Mouse (Mus musculus): Measurements from ENCODE around the gene Cnot2. TPM values are rescaled to one million over a fixed set of nuclear protein-coding genes. Genes with fewer than 3 reads are reported as not detected.

Gene Cnot2
- polyA plus RNA-seq, 1 experiment from 2014 or later, result 116 TPM

DNA sequence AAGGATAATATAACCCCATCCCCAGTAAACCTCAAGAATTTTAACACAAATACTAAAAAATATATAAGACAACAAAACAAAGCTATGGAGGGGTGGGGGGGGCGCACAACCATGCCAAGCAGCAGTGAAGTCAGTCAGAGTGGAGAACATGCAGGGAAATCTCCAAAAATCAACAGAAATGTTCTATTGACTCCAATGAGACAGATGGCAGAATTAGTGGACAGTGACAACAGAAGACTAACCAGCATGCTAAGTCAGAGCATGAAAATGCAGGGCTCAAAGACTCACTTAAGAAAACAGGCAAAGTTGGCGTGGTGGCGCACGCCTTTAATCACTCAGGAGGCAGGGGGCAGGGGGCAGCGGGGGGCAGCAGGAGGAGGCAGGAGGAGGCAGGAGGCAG lies 40.6 kb downstream of the Cnot2 start:
- no peak overlapping the region for H3K9ac ChIP-seq (replicated peaks; ENCODE audit: low read depth, low read length)
- no peaks in the 10 kb centered on the region for H3K9me3 ChIP-seq (ENCODE audit: control insufficient read depth, low read length)
- 0 out of 2 replicates have a peak, but pooled peaks cover under 1% of the 10 kb centered on the region for H3K4me1 ChIP-seq (replicated peaks; ENCODE audit: control insufficient read depth, insufficient read depth, low read length)
- ATAC-seq, result no peak
- no peak overlapping the region for H3K4me2 ChIP-seq (ENCODE audit: low read length)
- H3K4me3 ChIP-seq (replicated peaks; ENCODE audit: low read length), result no peak overlapping the region
- H3K36me3 ChIP-seq (ENCODE audit: control insufficient read depth, insufficient read depth), result no peaks in the 10 kb centered on the region
- H3K27ac ChIP-seq (ENCODE audit: low read length), result no peak overlapping the region
- WGBS, result 78% methylated on average over 5 of the region's 5 CpGs
- no peaks in the 10 kb centered on the region for H3K27me3 ChIP-seq (replicated peaks; ENCODE audit: control insufficient read depth, insufficient read depth, low read length)

DNA sequence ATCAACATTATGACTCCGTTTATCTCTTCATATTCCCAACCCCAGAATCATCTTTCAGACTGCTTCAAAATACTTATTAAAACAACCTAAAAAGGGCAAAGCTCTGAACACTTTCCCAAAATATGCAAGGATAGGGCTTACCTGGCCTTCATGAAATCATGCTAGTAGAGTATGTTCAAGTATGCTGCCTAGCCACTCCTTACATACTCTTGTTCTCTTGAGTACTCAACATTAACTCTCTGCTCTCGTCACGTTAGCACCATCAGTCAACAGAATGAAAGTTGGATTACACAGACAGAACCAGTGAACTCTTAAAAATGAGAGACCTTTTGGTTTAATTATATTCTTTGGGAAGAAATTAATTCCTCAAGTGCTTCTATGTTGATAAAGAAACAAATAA lies 43.8 kb downstream of the Cnot2 start:
- Histone ChIP-seq H3K9me3 (ENCODE audit: control insufficient read depth, low read length) (no peaks in the 10 kb centered on the region), H3K27ac (ENCODE audit: low read length) (no peak overlapping the region), H3K4me3 (replicated peaks; ENCODE audit: low read length) (no peak overlapping the region), H3K4me1 (replicated peaks; ENCODE audit: control insufficient read depth, insufficient read depth, low read length) (peaks cover 7% of the 10 kb centered on the region), H3K27me3 (replicated peaks; ENCODE audit: control insufficient read depth, insufficient read depth, low read length) (no peaks in the 10 kb centered on the region), H3K4me2 (ENCODE audit: low read length) (no peak overlapping the region), H3K9ac (replicated peaks; ENCODE audit: low read depth, low read length) (no peak overlapping the region), H3K36me3 (ENCODE audit: control insufficient read depth, insufficient read depth) (no peaks in the 10 kb centered on the region)
- ATAC-seq, result no peak
- 92% methylated on average over 3 of the region's 3 CpGs for WGBS

DNA sequence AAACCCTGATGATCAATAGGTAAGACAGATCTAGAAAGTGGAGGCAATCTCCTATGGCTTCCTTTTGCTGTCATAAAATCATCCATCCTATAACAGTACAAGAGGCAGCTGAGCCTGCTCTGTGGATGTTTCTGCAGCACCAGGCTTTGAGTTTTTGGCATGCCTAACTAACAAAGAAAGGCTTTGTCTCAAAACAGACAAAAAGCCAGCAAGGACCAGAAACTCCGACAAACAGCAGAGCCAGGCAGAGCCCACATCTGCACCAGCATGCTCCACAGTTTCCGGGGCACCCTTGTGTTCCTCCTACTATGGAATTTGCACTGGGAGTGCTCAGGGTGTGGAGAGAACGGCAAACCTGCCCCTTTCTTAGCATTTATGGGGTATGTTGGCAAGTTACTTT lies 47.0 kb downstream of the Cnot2 start:
- no peak overlapping the region for H3K4me2 ChIP-seq (ENCODE audit: low read length)
- H3K9ac ChIP-seq (replicated peaks; ENCODE audit: low read depth, low read length), result no peak overlapping the region
- peak; percentile 54 for ATAC-seq
- H3K4me3 ChIP-seq (replicated peaks; ENCODE audit: low read length), result no peak overlapping the region
- no peaks in the 10 kb centered on the region for H3K27me3 ChIP-seq (replicated peaks; ENCODE audit: control insufficient read depth, insufficient read depth, low read length)
- H3K9me3 ChIP-seq (ENCODE audit: control insufficient read depth, low read length), result no peaks in the 10 kb centered on the region
- H3K27ac ChIP-seq (ENCODE audit: low read length), result 0 out of 2 replicates have a peak overlapping the region, but pooled peaks have one; percentile 5
- H3K4me1 ChIP-seq (replicated peaks; ENCODE audit: control insufficient read depth, insufficient read depth, low read length), result peaks cover 7% of the 10 kb centered on the region
- no peaks in the 10 kb centered on the region for H3K36me3 ChIP-seq (ENCODE audit: control insufficient read depth, insufficient read depth)
- WGBS, result 8% methylated on average over 3 of the region's 3 CpGs

DNA sequence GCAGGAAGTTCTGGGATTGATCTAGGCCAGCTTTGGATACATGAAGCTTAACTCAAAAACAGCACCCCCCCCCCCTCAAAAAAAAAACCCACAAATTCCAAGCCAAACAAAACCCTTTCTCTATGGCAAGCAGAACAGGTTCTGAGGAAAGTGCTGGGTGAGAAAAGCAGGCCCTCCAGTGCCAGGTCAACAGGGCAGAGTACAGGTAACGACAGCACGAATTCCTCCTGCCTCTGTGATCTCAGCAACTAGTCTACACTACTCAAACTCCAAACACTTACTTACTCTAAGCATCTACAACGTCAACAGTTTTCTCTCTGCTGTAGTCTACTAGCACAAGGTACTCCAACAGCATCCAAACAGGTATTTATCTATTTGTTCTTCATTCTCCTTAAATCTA lies 48.8 kb downstream of the Cnot2 start:
- Histone ChIP-seq H3K4me2 (ENCODE audit: low read length) (no peak overlapping the region), H3K9me3 (ENCODE audit: control insufficient read depth, low read length) (no peaks in the 10 kb centered on the region), H3K27ac (ENCODE audit: low read length) (no peak overlapping the region), H3K27me3 (replicated peaks; ENCODE audit: control insufficient read depth, insufficient read depth, low read length) (no peaks in the 10 kb centered on the region), H3K4me3 (replicated peaks; ENCODE audit: low read length) (no peak overlapping the region), H3K4me1 (replicated peaks; ENCODE audit: control insufficient read depth, insufficient read depth, low read length) (peaks cover 7% of the 10 kb centered on the region), H3K9ac (replicated peaks; ENCODE audit: low read depth, low read length) (no peak overlapping the region), H3K36me3 (ENCODE audit: control insufficient read depth, insufficient read depth) (no peaks in the 10 kb centered on the region)
- 84% methylated on average over 3 of the region's 3 CpGs for WGBS
- ATAC-seq, result no peak

- WGBS, result 87% methylated on average over 3 of the region's 3 CpGs
- H3K9me3 ChIP-seq (ENCODE audit: control insufficient read depth, low read length), result no peaks in the 10 kb centered on the region
Observed at GRCm38 (mm10) chr10:116531063-116531462, 50.2 kb downstream of the Cnot2 start.

DNA sequence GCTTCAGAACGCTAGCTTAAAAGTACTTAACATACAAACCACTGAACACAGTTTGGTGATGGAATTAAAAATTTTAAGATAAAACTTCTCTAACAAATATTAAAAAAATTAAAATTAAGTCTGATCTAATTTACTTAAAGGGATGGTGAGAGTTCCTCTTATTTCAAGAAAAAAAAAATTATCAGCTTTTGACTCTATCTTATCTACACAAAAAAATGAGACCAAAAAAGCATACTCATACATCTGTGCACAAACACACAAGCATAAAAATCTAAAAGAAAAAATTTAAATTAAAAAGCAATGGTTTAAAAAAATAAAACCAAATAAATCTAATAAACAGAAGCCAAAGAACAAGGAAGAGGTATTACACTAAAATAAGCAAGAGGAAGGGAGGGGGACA lies 61.7 kb downstream of the Cnot2 start:
- Histone ChIP-seq H3K27ac (ENCODE audit: low read length) (no peak overlapping the region), H3K9me3 (ENCODE audit: control insufficient read depth, low read length) (no peaks in the 10 kb centered on the region), H3K9ac (replicated peaks; ENCODE audit: low read depth, low read length) (no peak overlapping the region), H3K27me3 (replicated peaks; ENCODE audit: control insufficient read depth, insufficient read depth, low read length) (no peaks in the 10 kb centered on the region), H3K4me2 (ENCODE audit: low read length) (no peak overlapping the region), H3K4me1 (replicated peaks; ENCODE audit: control insufficient read depth, insufficient read depth, low read length) (no peaks in the 10 kb centered on the region), H3K36me3 (ENCODE audit: control insufficient read depth, insufficient read depth) (no peaks in the 10 kb centered on the region), H3K4me3 (replicated peaks; ENCODE audit: low read length) (no peak overlapping the region)
- no peak for ATAC-seq
- WGBS, result 87% methylated on average over 1 of the region's 1 CpGs

More at GRCm38 (mm10) chr10:116531063-116531462, 50.2 kb downstream of the Cnot2 start:
- Histone ChIP-seq H3K36me3 (ENCODE audit: control insufficient read depth, insufficient read depth) (no peaks in the 10 kb centered on the region), H3K27ac (ENCODE audit: low read length) (no peak overlapping the region), H3K4me3 (replicated peaks; ENCODE audit: low read length) (no peak overlapping the region), H3K4me1 (replicated peaks; ENCODE audit: control insufficient read depth, insufficient read depth, low read length) (peaks cover 7% of the 10 kb centered on the region), H3K4me2 (ENCODE audit: low read length) (no peak overlapping the region), H3K9ac (replicated peaks; ENCODE audit: low read depth, low read length) (no peak overlapping the region), H3K27me3 (replicated peaks; ENCODE audit: control insufficient read depth, insufficient read depth, low read length) (no peaks in the 10 kb centered on the region)
- ATAC-seq, result no peak

GRCm38 (mm10) chr10:116515590-116515989 lies 65.7 kb downstream of the Cnot2 start:
- Histone ChIP-seq H3K4me3 (replicated peaks; ENCODE audit: low read length) (no peak overlapping the region), H3K4me2 (ENCODE audit: low read length) (no peak overlapping the region), H3K9me3 (ENCODE audit: control insufficient read depth, low read length) (no peaks in the 10 kb centered on the region), H3K27me3 (replicated peaks; ENCODE audit: control insufficient read depth, insufficient read depth, low read length) (no peaks in the 10 kb centered on the region), H3K4me1 (replicated peaks; ENCODE audit: control insufficient read depth, insufficient read depth, low read length) (0 out of 2 replicates have a peak, but pooled peaks cover 3% of the 10 kb centered on the region), H3K27ac (ENCODE audit: low read length) (no peak overlapping the region), H3K36me3 (ENCODE audit: control insufficient read depth, insufficient read depth) (no peaks in the 10 kb centered on the region), H3K9ac (replicated peaks; ENCODE audit: low read depth, low read length) (no peak overlapping the region)
- WGBS, result 93% methylated on average over 6 of the region's 6 CpGs
- no peak for ATAC-seq

- H3K36me3 ChIP-seq (ENCODE audit: control insufficient read depth, insufficient read depth), result no peaks in the 10 kb centered on the region
- H3K4me2 ChIP-seq (ENCODE audit: low read length), result no peak overlapping the region
- no peak overlapping the region for H3K9ac ChIP-seq (replicated peaks; ENCODE audit: low read depth, low read length)
- no peaks in the 10 kb centered on the region for H3K9me3 ChIP-seq (ENCODE audit: control insufficient read depth, low read length)
- H3K27me3 ChIP-seq (replicated peaks; ENCODE audit: control insufficient read depth, insufficient read depth, low read length), result no peaks in the 10 kb centered on the region
- 95% methylated on average over 4 of the region's 4 CpGs for WGBS
- H3K4me3 ChIP-seq (replicated peaks; ENCODE audit: low read length), result no peak overlapping the region
- 0 out of 2 replicates have a peak, but pooled peaks cover 3% of the 10 kb centered on the region for H3K4me1 ChIP-seq (replicated peaks; ENCODE audit: control insufficient read depth, insufficient read depth, low read length)
- H3K27ac ChIP-seq (ENCODE audit: low read length), result no peak overlapping the region
- ATAC-seq, result no peak
Observed at GRCm38 (mm10) chr10:116515158-116515557, 66.2 kb downstream of the Cnot2 start.

- no peak overlapping the region for H3K9ac ChIP-seq (replicated peaks; ENCODE audit: low read depth, low read length)
- no peak for ATAC-seq
- 48% methylated on average over 7 of the region's 7 CpGs for WGBS
Observed at GRCm38 (mm10) chr10:116513254-116513635, 68.1 kb downstream of the Cnot2 start.

More at GRCm38 (mm10) chr10:116513254-116513635, 68.1 kb downstream of the Cnot2 start:
- Histone ChIP-seq H3K27ac (ENCODE audit: low read length) (no peak overlapping the region), H3K4me1 (replicated peaks; ENCODE audit: control insufficient read depth, insufficient read depth, low read length) (0 out of 2 replicates have a peak, but pooled peaks cover 3% of the 10 kb centered on the region), H3K4me3 (replicated peaks; ENCODE audit: low read length) (no peak overlapping the region), H3K4me2 (ENCODE audit: low read length) (no peak overlapping the region), H3K36me3 (ENCODE audit: control insufficient read depth, insufficient read depth) (no peaks in the 10 kb centered on the region), H3K27me3 (replicated peaks; ENCODE audit: control insufficient read depth, insufficient read depth, low read length) (no peaks in the 10 kb centered on the region), H3K9me3 (ENCODE audit: control insufficient read depth, low read length) (no peaks in the 10 kb centered on the region)
